Mouse (Mus musculus) embryonic facial prominence, embryonic 11.5 days (tissue): Measurements from ENCODE around the gene Dzank1. TPM values are rescaled to one million over a fixed set of nuclear protein-coding genes. Genes with fewer than 3 reads are reported as not detected.

Experiments
- ATAC-seq: fragments of 200-750 bp; cut with Nextera tagmentation; replicated peaks from 2 replicates; pipeline ENCODE4 v1.8.0; 2017; ENCODE audit warnings: low read depth; ENCODE audit not compliant: insufficient number of reproducible peaks, low FRiP score, low TSS enrichment
- DNase-seq: peaks from one replicate; pipeline ENCODE4 v3.0.0-alpha.2; 2015; ENCODE audit warnings: low spot score
- H3K27ac ChIP-seq: fragments of 300-500 bp; sonication (generic); replicated peaks from 2 replicates; pipeline ENCODE4 v1.5.1; 2014; ENCODE audit warnings: mild to moderate bottlenecking, low read depth, low read length, control low read depth
- H3K27me3 ChIP-seq: fragments of 300-500 bp; sonication (generic); 2 replicates; pipeline ENCODE4 v1.6.1; 2014; ENCODE audit warnings: mild to moderate bottlenecking, low read length, moderate library complexity, mixed read lengths; ENCODE audit not compliant: control insufficient read depth, insufficient read depth
- H3K36me3 ChIP-seq: fragments of 300-500 bp; sonication (generic); replicated peaks from 2 replicates; pipeline ENCODE4 v1.6.1; 2014; ENCODE audit warnings: low read depth, mild to moderate bottlenecking, low read length, moderate library complexity, mixed read lengths; ENCODE audit not compliant: control insufficient read depth, insufficient read depth
- H3K4me1 ChIP-seq: fragments of 300-500 bp; sonication (generic); 2 replicates; pipeline ENCODE4 v1.6.1; 2014; ENCODE audit warnings: low read length, mixed read lengths; ENCODE audit not compliant: control insufficient read depth, insufficient read depth
- H3K4me2 ChIP-seq: fragments of 300-500 bp; sonication (generic); 2 replicates; pipeline ENCODE4 v1.6.1; 2014; ENCODE audit warnings: low read depth, mild to moderate bottlenecking, control low read depth, low read length, moderate library complexity
- H3K4me3 ChIP-seq: fragments of 300-500 bp; sonication (generic); 2 replicates; pipeline ENCODE4 v1.5.1; 2014; ENCODE audit warnings: low read depth, low read length, control low read depth
- H3K9ac ChIP-seq: fragments of 300-500 bp; sonication (generic); replicated peaks from 2 replicates; pipeline ENCODE4 v1.6.1; 2014; ENCODE audit warnings: mild to moderate bottlenecking, control low read depth, low read length
- H3K9me3 ChIP-seq: fragments of 300-500 bp; sonication (generic); replicated peaks from 2 replicates; pipeline ENCODE4 v1.6.1; 2016; ENCODE audit warnings: mild to moderate bottlenecking, low read length, inconsistent platforms, mixed read lengths; ENCODE audit not compliant: control insufficient read depth
- WGBS: fragments of 180-500 bp; shearing (Covaris S2); extraction: QIAGEN DNeasy Blood & Tissue Kit; methylation state at CpG from one replicate; pipeline ENCODE4 v1.1.7; 2014; 5-methylcytosine and 5-hydroxymethylcytosine counted together
- polyA plus RNA-seq: library from polyadenylated mRNA; unstranded; fragments of >200 nt; fragmentation: Nextera tagmentation; extraction: Ambion mirVana; gene quantifications from 2 replicates; pipeline ENCODE4 v1.2.1, GENCODE M21; 2014

Dzank1 gene
- polyA plus RNA-seq, 1 experiment from 2014 or later: 1.5 TPM

DNA sequence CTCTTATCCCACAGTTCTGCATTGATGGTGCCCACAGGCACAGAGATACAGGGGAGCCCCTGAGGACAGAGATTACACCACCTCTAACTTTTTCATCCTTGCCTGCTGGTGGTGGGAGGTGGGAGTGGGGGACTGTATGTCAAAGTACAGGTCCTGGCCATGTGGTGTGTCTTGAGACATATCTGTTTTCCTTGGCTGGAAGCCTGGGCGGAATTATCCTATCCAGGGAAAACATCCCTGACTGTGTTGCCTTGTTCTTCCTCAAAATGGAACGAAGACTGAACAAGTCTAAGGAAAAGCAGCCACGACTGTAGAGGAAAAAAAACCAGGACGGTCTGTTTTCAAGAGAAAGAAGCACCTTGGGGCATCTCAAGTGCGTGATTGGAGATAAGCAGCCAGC, 99.4 kb downstream of the Dzank1 start:
- no peaks in the 10 kb centered on the region for H3K27me3 ChIP-seq
- H3K4me2 ChIP-seq: no peak overlapping the region
- H3K36me3 ChIP-seq: no peaks in the 10 kb centered on the region
- no peak overlapping the region for H3K27ac ChIP-seq
- no peaks in the 10 kb centered on the region for H3K4me1 ChIP-seq
- no peak for DNase-seq
- 81% methylated on average over 5 of the region's 5 CpGs for WGBS
- no peak overlapping the region for H3K9ac ChIP-seq
- no peaks in the 10 kb centered on the region for H3K9me3 ChIP-seq
- ATAC-seq: no peak
- no peak overlapping the region for H3K4me3 ChIP-seq

DNA sequence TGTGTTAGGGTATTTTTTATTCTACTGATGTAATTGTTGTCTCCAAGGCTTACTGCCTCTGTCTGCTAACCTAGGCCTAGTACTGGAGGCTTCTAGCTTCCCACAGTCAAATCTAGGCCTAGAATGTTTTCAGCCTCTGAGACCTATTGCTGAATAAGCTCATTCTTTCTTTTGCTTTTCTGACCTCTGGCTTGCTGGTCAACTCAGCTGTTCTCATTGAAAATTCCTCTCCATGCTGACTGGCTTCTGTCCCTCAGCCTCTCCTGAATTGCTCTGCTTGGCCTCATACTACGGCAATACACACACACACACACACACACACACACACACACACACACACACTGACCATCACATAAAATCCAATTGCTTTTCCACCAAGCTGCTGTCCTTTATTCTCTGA, 101.5 kb downstream of the Dzank1 start:
- no peaks in the 10 kb centered on the region for H3K4me1 ChIP-seq
- H3K27me3 ChIP-seq: no peaks in the 10 kb centered on the region
- H3K4me2 ChIP-seq: no peak overlapping the region
- no peaks in the 10 kb centered on the region for H3K36me3 ChIP-seq
- H3K27ac ChIP-seq: no peak overlapping the region
- WGBS: 71% methylated on average over 1 of the region's 1 CpGs
- no peak overlapping the region for H3K9ac ChIP-seq
- DNase-seq (no peak), ATAC-seq (no peak)
- H3K4me3 ChIP-seq: no peak overlapping the region
- H3K9me3 ChIP-seq: no peaks in the 10 kb centered on the region

DNA sequence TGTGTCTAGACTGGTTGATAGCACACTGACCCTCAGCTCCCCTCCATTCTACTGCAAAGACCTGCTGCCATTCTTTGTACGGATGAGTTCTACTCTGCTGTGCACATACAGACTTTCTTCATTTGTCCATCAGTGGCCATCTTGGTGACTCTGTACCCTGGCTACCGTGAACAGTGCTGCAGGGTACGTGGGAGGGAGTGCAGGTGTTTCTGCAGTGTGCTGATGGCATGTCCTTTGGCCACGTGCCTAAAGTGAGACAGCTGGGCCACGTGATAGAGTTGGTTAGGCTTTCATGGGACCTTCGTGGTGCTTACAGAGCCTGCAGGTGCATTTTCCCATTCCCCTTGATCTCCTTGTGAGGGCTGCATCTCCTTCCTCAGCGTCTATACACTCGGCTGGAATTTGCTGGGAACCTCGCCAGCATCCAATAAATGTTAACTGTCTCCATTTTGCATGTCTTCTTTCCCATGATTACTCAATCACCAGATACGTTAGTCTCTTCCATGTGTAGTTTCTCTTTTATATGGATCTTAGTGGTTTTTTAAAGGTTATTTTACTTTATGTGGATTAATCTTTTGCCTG, 105.0 kb downstream of the Dzank1 start:
- Histone ChIP-seq H3K4me3 (no peak overlapping the region), H3K36me3 (no peaks in the 10 kb centered on the region), H3K4me1 (no peaks in the 10 kb centered on the region), H3K9me3 (no peaks in the 10 kb centered on the region), H3K27me3 (no peaks in the 10 kb centered on the region), H3K4me2 (no peak overlapping the region), H3K27ac (no peak overlapping the region), H3K9ac (no peak overlapping the region)
- DNase-seq (no peak), ATAC-seq (no peak)
- WGBS: 90% methylated on average over 10 of the region's 10 CpGs

Other genes with a start within 250 kb of the Dzank1 start
- gene Ovol2, start 195.3 kb downstream of the Dzank1 start, polyA plus RNA-seq: 0.53 and 0.63 TPM in 2 replicates
- gene Kat14, start 158.4 kb downstream of the Dzank1 start, polyA plus RNA-seq: 39.2 and 41.2 TPM in 2 replicates
- not detected in 2 replicates for gene Pet117, start 158.4 kb downstream of the Dzank1 start, polyA plus RNA-seq
- 28.0 and 30.0 TPM in 2 replicates for gene Polr3f, start 304 bp upstream of the Dzank1 start, polyA plus RNA-seq
- 79.1 and 84.1 TPM in 2 replicates for gene Rbbp9, start 23.5 kb upstream of the Dzank1 start, polyA plus RNA-seq
- gene Sec23b, start 28.8 kb upstream of the Dzank1 start, polyA plus RNA-seq: 103 and 105 TPM in 2 replicates
- 38.8 and 44.2 TPM in 2 replicates for gene Smim26, start 66.6 kb upstream of the Dzank1 start, polyA plus RNA-seq
- gene Dtd1, start 72.5 kb upstream of the Dzank1 start, polyA plus RNA-seq: 42.8 and 43.4 TPM in 2 replicates